ENCODE assay signal across 32 mouse cellular contexts in genomic region chr13:21292631-21293030, GRCm38 (mm10). TPM values are rescaled to one million over a fixed set of nuclear protein-coding genes. Genes with fewer than 3 reads are reported as not detected.
"Had no signal": no experiment of that assay in that cellular context is flagged by ENCODE, and none has a peak within 500 bp of the region (broad histone marks: within the 10 kb centered on the region; RNA-seq: fewer than 3 reads in every experiment).

Gene Gpx5 (minus strand): TSS chr13:21292731.

- H3K9me3 ChIP-seq: embryonic facial prominence, embryonic 10.5 days; embryonic facial prominence, embryonic 12.5 days; embryonic facial prominence, embryonic 13.5 days; embryonic facial prominence, embryonic 15.5 days; forebrain, embryonic 10.5 days; forebrain, embryonic 12.5 days; forebrain, embryonic 13.5 days; forebrain, embryonic 15.5 days; heart, embryonic 10.5 days had no signal

- H3K36me3 ChIP-seq: embryonic facial prominence, embryonic 10.5 days; embryonic facial prominence, embryonic 12.5 days; embryonic facial prominence, embryonic 13.5 days; embryonic facial prominence, embryonic 15.5 days; forebrain, embryonic 10.5 days; forebrain, embryonic 12.5 days; forebrain, embryonic 15.5 days; heart, embryonic 10.5 days had no signal

- H3K9ac ChIP-seq: embryonic facial prominence, embryonic 12.5 days; embryonic facial prominence, embryonic 13.5 days; embryonic facial prominence, embryonic 15.5 days; forebrain, embryonic 12.5 days; forebrain, embryonic 13.5 days; forebrain, embryonic 15.5 days; forebrain, postnatal 0 days had no signal

- H3K27ac ChIP-seq: embryonic facial prominence, embryonic 10.5 days; embryonic facial prominence, embryonic 12.5 days; embryonic facial prominence, embryonic 13.5 days; embryonic facial prominence, embryonic 15.5 days; forebrain, embryonic 10.5 days; forebrain, embryonic 12.5 days; forebrain, embryonic 13.5 days; forebrain, embryonic 15.5 days; gastrocnemius, adult 2 months; heart, adult 2 months; heart, embryonic 10.5 days had no signal

- H3K4me1 ChIP-seq: embryonic facial prominence, embryonic 10.5 days; embryonic facial prominence, embryonic 12.5 days; embryonic facial prominence, embryonic 13.5 days; embryonic facial prominence, embryonic 15.5 days; forebrain, embryonic 10.5 days; forebrain, embryonic 12.5 days; forebrain, embryonic 13.5 days; forebrain, embryonic 15.5 days had no signal

- DNase-seq: cerebellum, adult 2 months; cerebellum, adult 8-10 months; cerebellum, adult 9-10 months; cerebellum, adult 9-11 months; cerebellum, postnatal 10 days; cerebellum, postnatal 14 days; cerebellum, postnatal 25 days; cerebellum, postnatal 36 days; embryo, embryonic 11 days; forebrain, postnatal 0 days; gastrocnemius, adult 2 months; gastrocnemius, postnatal 10 days; gastrocnemius, postnatal 14 days; gastrocnemius, postnatal 25 days; gastrocnemius, postnatal 36 days; heart, adult 11 months; heart, adult 18-20 months; heart, adult 2 months had no signal

- ATAC-seq: forebrain, embryonic 13.5 days; forebrain, embryonic 15.5 days; forebrain, embryonic 16.5 days; forebrain, postnatal 0 days had no signal

- H3K4me2 ChIP-seq: embryonic facial prominence, embryonic 12.5 days; embryonic facial prominence, embryonic 13.5 days; embryonic facial prominence, embryonic 15.5 days; forebrain, embryonic 12.5 days; forebrain, embryonic 13.5 days; forebrain, embryonic 15.5 days had no signal

- H3K27me3 ChIP-seq: embryonic facial prominence, embryonic 12.5 days; embryonic facial prominence, embryonic 13.5 days; embryonic facial prominence, embryonic 15.5 days; forebrain, embryonic 12.5 days; forebrain, embryonic 13.5 days; forebrain, embryonic 15.5 days had no signal

- H3K4me3 ChIP-seq: embryonic facial prominence, embryonic 10.5 days; embryonic facial prominence, embryonic 12.5 days; embryonic facial prominence, embryonic 13.5 days; embryonic facial prominence, embryonic 15.5 days; erythroblast, embryonic 14.5 days; forebrain, embryonic 10.5 days; forebrain, embryonic 12.5 days; forebrain, embryonic 13.5 days; forebrain, embryonic 15.5 days; gastrocnemius, adult 2 months; heart, adult 2 months; heart, embryonic 10.5 days had no signal

RNA-seq across cellular contexts. Expression of gene Gpx5, which starts in this region (rescaled TPM):
- polyA plus RNA-seq: cerebellum, adult 2 months; embryonic facial prominence, embryonic 10.5 days; embryonic facial prominence, embryonic 11.5 days; embryonic facial prominence, embryonic 12.5 days; embryonic facial prominence, embryonic 13.5 days; embryonic facial prominence, embryonic 14.5 days; embryonic facial prominence, embryonic 15.5 days; erythroblast, embryonic 14.5 days; forebrain, embryonic 10.5 days; forebrain, embryonic 12.5 days; forebrain, embryonic 13.5 days; forebrain, embryonic 15.5 days; forebrain, embryonic 16.5 days; forebrain, postnatal 0 days; frontal cortex, adult 2 months; heart, adult 2 months; heart, embryonic 10.5 days had no signal
